Mouse (Mus musculus): ENCODE results near the gene Tvp23b. TPM values are rescaled to one million over a fixed set of nuclear protein-coding genes. Genes with fewer than 3 reads are reported as not detected.
A peak's percentile ranks its signal among the peaks of the same experiment; 100 is the strongest.

The Tvp23b gene
- polyA plus RNA-seq, 1 experiment from 2014 or later, result 49.3 TPM

DNA sequence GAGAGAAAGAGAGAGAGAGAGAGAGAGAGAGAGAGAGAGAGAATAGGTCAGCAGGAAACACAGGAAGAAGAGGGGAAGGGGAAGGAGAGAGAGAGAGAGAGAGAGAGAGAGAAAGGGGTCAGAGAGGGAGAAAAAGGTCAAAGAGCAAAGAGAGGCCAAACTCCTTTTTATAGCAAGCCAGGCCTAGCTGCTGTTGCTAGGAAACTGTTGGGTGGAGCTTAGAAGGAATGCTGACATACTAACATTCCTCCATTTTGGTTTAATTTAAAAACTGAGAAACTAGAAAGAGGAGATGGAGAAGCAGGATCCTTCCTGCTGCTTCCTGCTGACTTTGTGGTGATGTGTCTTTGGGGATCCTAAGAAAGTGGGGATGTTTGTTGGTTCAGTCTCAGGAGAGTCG lies 3.6 kb upstream of the Tvp23b start:
- no peak for ATAC-seq (ENCODE audit: insufficient number of reproducible peaks, insufficient read depth, low FRiP score, low read depth)
- no peak overlapping the region for H3K9ac ChIP-seq (ENCODE audit: low read length)
- no peak overlapping the region for H3K4me2 ChIP-seq (ENCODE audit: low read length)
- H3K9me3 ChIP-seq (ENCODE audit: control insufficient read depth, low read length), result no peaks in the 10 kb centered on the region
- H3K36me3 ChIP-seq (ENCODE audit: control insufficient read depth, insufficient read depth, low read length), result no peaks in the 10 kb centered on the region
- 83% methylated on average over 1 of the region's 1 CpGs for WGBS
- H3K4me3 ChIP-seq (ENCODE audit: control insufficient read depth in 1 of 2, insufficient read depth in 1 of 2, low read depth in 1 of 2, low read length in 2 of 2), result no peak overlapping the region
- H3K27ac ChIP-seq (replicated peaks in 1 of 2; ENCODE audit: control insufficient read depth in 1 of 2, insufficient read depth in 1 of 2, low read depth in 2 of 2, low read length in 2 of 2), result no peak overlapping the region
- no peaks in the 10 kb centered on the region for H3K27me3 ChIP-seq (ENCODE audit: control insufficient read depth, insufficient read depth, low read length)
- no peaks in the 10 kb centered on the region for H3K4me1 ChIP-seq (ENCODE audit: control insufficient read depth in 2 of 2, insufficient read depth in 2 of 2, low read length in 2 of 2)

- Histone ChIP-seq H3K9me3 (ENCODE audit: control insufficient read depth, low read length) (no peaks in the 10 kb centered on the region), H3K4me2 (ENCODE audit: low read length) (no peak overlapping the region), H3K27ac (replicated peaks in 1 of 2; ENCODE audit: control insufficient read depth in 1 of 2, insufficient read depth in 1 of 2, low read depth in 2 of 2, low read length in 2 of 2) (no peak overlapping the region), H3K4me3 (ENCODE audit: control insufficient read depth in 1 of 2, insufficient read depth in 1 of 2, low read depth in 1 of 2, low read length in 2 of 2) (no peak overlapping the region), H3K27me3 (ENCODE audit: control insufficient read depth, insufficient read depth, low read length) (no peaks in the 10 kb centered on the region), H3K36me3 (ENCODE audit: control insufficient read depth, insufficient read depth, low read length) (no peaks in the 10 kb centered on the region), H3K9ac (ENCODE audit: low read length) (no peak overlapping the region), H3K4me1 (ENCODE audit: control insufficient read depth in 2 of 2, insufficient read depth in 2 of 2, low read length in 2 of 2) (no peaks in the 10 kb centered on the region)
- WGBS, result 74% methylated on average over 4 of the region's 4 CpGs
- no peak for ATAC-seq (ENCODE audit: insufficient number of reproducible peaks, insufficient read depth, low FRiP score, low read depth)
These were observed 2.8 kb upstream of the Tvp23b start for GRCm38 (mm10) chr11:62876445-62876844.

GRCm38 (mm10) chr11:62877391-62877790 lies 1.9 kb upstream of the Tvp23b start:
- Histone ChIP-seq H3K4me2 (ENCODE audit: low read length) (no peak overlapping the region), H3K9me3 (ENCODE audit: control insufficient read depth, low read length) (no peaks in the 10 kb centered on the region)
- WGBS, result 58% methylated on average over 1 of the region's 1 CpGs

GRCm38 (mm10) chr11:62878728-62879127 lies 527 bp upstream of the Tvp23b start:
- H3K9me3 ChIP-seq (ENCODE audit: control insufficient read depth, low read length), result no peaks in the 10 kb centered on the region
- 30% methylated on average over 9 of the region's 9 CpGs for WGBS
- H3K27me3 ChIP-seq (ENCODE audit: control insufficient read depth, insufficient read depth, low read length), result no peaks in the 10 kb centered on the region
- H3K4me1 ChIP-seq (ENCODE audit: control insufficient read depth in 2 of 2, insufficient read depth in 2 of 2, low read length in 2 of 2), result no peaks in the 10 kb centered on the region
- peak overlapping the region; percentile 37 to 57; a peak in 3 of 4 replicates for H3K27ac ChIP-seq (replicated peaks in 1 of 2; ENCODE audit: control insufficient read depth in 1 of 2, insufficient read depth in 1 of 2, low read depth in 2 of 2, low read length in 2 of 2)
- H3K9ac ChIP-seq (ENCODE audit: low read length), result peak overlapping the region; percentile 66
- H3K36me3 ChIP-seq (ENCODE audit: control insufficient read depth, insufficient read depth, low read length), result peaks cover 10% of the 10 kb centered on the region; the same call in 1 of the 2 replicates
- peak overlapping the region; percentile 38 to 87; a peak in 3 of 4 replicates for H3K4me3 ChIP-seq (ENCODE audit: control insufficient read depth in 1 of 2, insufficient read depth in 1 of 2, low read depth in 1 of 2, low read length in 2 of 2)
- H3K4me2 ChIP-seq (ENCODE audit: low read length), result peak overlapping the region; percentile 83
- ATAC-seq (ENCODE audit: insufficient number of reproducible peaks, insufficient read depth, low FRiP score, low read depth), result no peak

More at GRCm38 (mm10) chr11:62877391-62877790, 1.9 kb upstream of the Tvp23b start:
- Histone ChIP-seq H3K9ac (ENCODE audit: low read length) (no peak overlapping the region), H3K4me3 (ENCODE audit: control insufficient read depth in 1 of 2, insufficient read depth in 1 of 2, low read depth in 1 of 2, low read length in 2 of 2) (no peak overlapping the region), H3K36me3 (ENCODE audit: control insufficient read depth, insufficient read depth, low read length) (peaks cover 6% of the 10 kb centered on the region; the same call in 1 of the 2 replicates), H3K27me3 (ENCODE audit: control insufficient read depth, insufficient read depth, low read length) (no peaks in the 10 kb centered on the region), H3K4me1 (ENCODE audit: control insufficient read depth in 2 of 2, insufficient read depth in 2 of 2, low read length in 2 of 2) (no peaks in the 10 kb centered on the region), H3K27ac (replicated peaks in 1 of 2; ENCODE audit: control insufficient read depth in 1 of 2, insufficient read depth in 1 of 2, low read depth in 2 of 2, low read length in 2 of 2) (no peak overlapping the region)
- no peak for ATAC-seq (ENCODE audit: insufficient number of reproducible peaks, insufficient read depth, low FRiP score, low read depth)

- Histone ChIP-seq H3K27me3 (ENCODE audit: control insufficient read depth, insufficient read depth, low read length) (no peaks in the 10 kb centered on the region), H3K36me3 (ENCODE audit: control insufficient read depth, insufficient read depth, low read length) (peaks cover 53% of the 10 kb centered on the region), H3K4me1 (ENCODE audit: control insufficient read depth in 2 of 2, insufficient read depth in 2 of 2, low read length in 2 of 2) (no peaks in the 10 kb centered on the region; a peak in 1 of 4 replicates), H3K4me2 (ENCODE audit: low read length) (no peak overlapping the region), H3K9me3 (ENCODE audit: control insufficient read depth, low read length) (no peaks in the 10 kb centered on the region), H3K4me3 (ENCODE audit: control insufficient read depth in 1 of 2, insufficient read depth in 1 of 2, low read depth in 1 of 2, low read length in 2 of 2) (no peak overlapping the region), H3K9ac (ENCODE audit: low read length) (no peak overlapping the region), H3K27ac (replicated peaks in 1 of 2; ENCODE audit: control insufficient read depth in 1 of 2, insufficient read depth in 1 of 2, low read depth in 2 of 2, low read length in 2 of 2) (no peak overlapping the region)
- WGBS, result 78% methylated on average over 8 of the region's 8 CpGs
- ATAC-seq (ENCODE audit: insufficient number of reproducible peaks, insufficient read depth, low FRiP score, low read depth), result no peak
These were observed 4.2 kb downstream of the Tvp23b start for GRCm38 (mm10) chr11:62883407-62883806.

DNA sequence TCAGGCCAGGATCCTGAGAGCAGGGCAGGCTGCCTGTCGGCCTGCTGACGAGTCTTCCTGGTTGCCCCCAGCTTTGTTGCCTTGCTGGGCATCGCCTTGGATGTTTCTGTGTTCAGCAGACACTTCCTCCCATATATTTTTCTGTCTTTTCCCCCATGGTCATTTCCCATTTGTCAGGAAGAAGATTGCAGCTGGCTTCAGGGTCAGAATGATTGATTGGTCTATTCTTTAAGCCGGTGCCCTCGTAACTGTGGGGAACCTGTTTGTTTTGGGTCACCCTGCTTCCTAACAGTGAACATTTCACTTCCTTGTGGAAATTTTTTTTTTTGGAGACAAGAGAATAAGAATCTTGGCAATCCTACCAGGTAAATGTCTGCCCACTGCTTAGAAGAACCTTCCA lies 6.1 kb downstream of the Tvp23b start:
- Histone ChIP-seq H3K4me3 (ENCODE audit: control insufficient read depth in 1 of 2, insufficient read depth in 1 of 2, low read depth in 1 of 2, low read length in 2 of 2) (no peak overlapping the region), H3K27me3 (ENCODE audit: control insufficient read depth, insufficient read depth, low read length) (no peaks in the 10 kb centered on the region), H3K9ac (ENCODE audit: low read length) (no peak overlapping the region), H3K9me3 (ENCODE audit: control insufficient read depth, low read length) (no peaks in the 10 kb centered on the region), H3K4me1 (ENCODE audit: control insufficient read depth in 2 of 2, insufficient read depth in 2 of 2, low read length in 2 of 2) (no peaks in the 10 kb centered on the region; a peak in 1 of 4 replicates), H3K36me3 (ENCODE audit: control insufficient read depth, insufficient read depth, low read length) (peaks cover 71% of the 10 kb centered on the region), H3K4me2 (ENCODE audit: low read length) (no peak overlapping the region), H3K27ac (replicated peaks in 1 of 2; ENCODE audit: control insufficient read depth in 1 of 2, insufficient read depth in 1 of 2, low read depth in 2 of 2, low read length in 2 of 2) (no peak overlapping the region)
- ATAC-seq (ENCODE audit: insufficient number of reproducible peaks, insufficient read depth, low FRiP score, low read depth), result no peak
- WGBS, result 71% methylated on average over 5 of the region's 5 CpGs

- Histone ChIP-seq H3K27ac (replicated peaks in 1 of 2; ENCODE audit: control insufficient read depth in 1 of 2, insufficient read depth in 1 of 2, low read depth in 2 of 2, low read length in 2 of 2) (no peak overlapping the region), H3K9ac (ENCODE audit: low read length) (no peak overlapping the region), H3K36me3 (ENCODE audit: control insufficient read depth, insufficient read depth, low read length) (peaks cover 90% of the 10 kb centered on the region), H3K4me1 (ENCODE audit: control insufficient read depth in 2 of 2, insufficient read depth in 2 of 2, low read length in 2 of 2) (no peaks in the 10 kb centered on the region), H3K4me2 (ENCODE audit: low read length) (no peak overlapping the region), H3K4me3 (ENCODE audit: control insufficient read depth in 1 of 2, insufficient read depth in 1 of 2, low read depth in 1 of 2, low read length in 2 of 2) (no peak overlapping the region), H3K27me3 (ENCODE audit: control insufficient read depth, insufficient read depth, low read length) (no peaks in the 10 kb centered on the region), H3K9me3 (ENCODE audit: control insufficient read depth, low read length) (no peaks in the 10 kb centered on the region)
- WGBS, result 89% methylated on average over 4 of the region's 4 CpGs
- ATAC-seq (ENCODE audit: insufficient number of reproducible peaks, insufficient read depth, low FRiP score, low read depth), result no peak
These were observed 11.5 kb downstream of the Tvp23b start for GRCm38 (mm10) chr11:62890796-62891195.

DNA sequence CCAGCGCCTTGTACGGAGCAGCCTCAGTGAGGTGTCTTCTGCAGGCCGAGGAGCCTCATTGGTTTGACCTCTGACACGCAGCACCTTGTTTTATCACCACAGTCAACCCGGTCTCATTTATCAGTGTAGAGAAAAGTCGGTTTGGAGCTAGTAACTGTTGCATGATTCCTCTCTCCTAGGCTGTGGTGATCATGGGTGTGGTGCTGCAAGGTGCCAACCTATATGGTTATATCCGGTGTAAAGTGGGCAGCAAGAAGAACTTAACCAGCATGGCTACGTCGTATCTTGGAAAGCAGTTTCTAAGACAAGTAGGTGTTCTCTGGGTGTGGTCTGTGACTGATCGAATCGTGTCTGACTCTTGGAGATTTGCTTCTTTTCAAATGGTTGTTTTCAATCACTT lies 12.5 kb downstream of the Tvp23b start:
- H3K9ac ChIP-seq (ENCODE audit: low read length), result no peak overlapping the region
- no peak overlapping the region for H3K4me2 ChIP-seq (ENCODE audit: low read length)
- H3K27me3 ChIP-seq (ENCODE audit: control insufficient read depth, insufficient read depth, low read length), result no peaks in the 10 kb centered on the region
- no peak overlapping the region for H3K4me3 ChIP-seq (ENCODE audit: control insufficient read depth in 1 of 2, insufficient read depth in 1 of 2, low read depth in 1 of 2, low read length in 2 of 2)
- WGBS, result 91% methylated on average over 11 of the region's 11 CpGs
- H3K36me3 ChIP-seq (ENCODE audit: control insufficient read depth, insufficient read depth, low read length), result peaks cover 88% of the 10 kb centered on the region
- ATAC-seq (ENCODE audit: insufficient number of reproducible peaks, insufficient read depth, low FRiP score, low read depth), result no peak
- H3K27ac ChIP-seq (replicated peaks in 1 of 2; ENCODE audit: control insufficient read depth in 1 of 2, insufficient read depth in 1 of 2, low read depth in 2 of 2, low read length in 2 of 2), result no peak overlapping the region
- no peaks in the 10 kb centered on the region for H3K4me1 ChIP-seq (ENCODE audit: control insufficient read depth in 2 of 2, insufficient read depth in 2 of 2, low read length in 2 of 2)
- H3K9me3 ChIP-seq (ENCODE audit: control insufficient read depth, low read length), result no peaks in the 10 kb centered on the region

Data from heart, embryonic 14.5 days (tissue).